Mouse (Mus musculus) heart, postnatal 0 days (tissue): ENCODE results near the gene Fchsd2.

Source experiments
- CTCF ChIP-seq: IDR thresholded peaks from 2 replicates; pipeline ENCODE4 v1.5.1; 2016; ENCODE audit warnings: antibody characterized with exemption, control low read depth, low read depth
- EP300 ChIP-seq: IDR thresholded peaks from 2 replicates; pipeline ENCODE4 v1.6.1; 2016; ENCODE audit warnings: antibody characterized with exemption, low read depth

GRCm38 (mm10) chr7:101286891-101287290 is 194.2 kb downstream of the Fchsd2 start:
- TF ChIP-seq CTCF = no peak
- no peak for TF ChIP-seq EP300
